Mouse (Mus musculus) embryonic fibroblast, embryonic 13.5 days (primary cell): ENCODE results near the gene Kcnk2.

ENCODE experiments used
- CTCF ChIP-seq: IDR thresholded peaks from 2 replicates; pipeline ENCODE4 v1.5.1; 2011; ENCODE audit warnings: mild to moderate bottlenecking, control low read depth, low read length, moderate library complexity, borderline replicate concordance; ENCODE audit not compliant: insufficient read depth
- POLR2A ChIP-seq: IDR thresholded peaks from 2 replicates; pipeline ENCODE4 v1.6.1; 2011; ENCODE audit warnings: low read depth, mild to moderate bottlenecking, control low read depth, low read length, moderate library complexity

GRCm38 (mm10) chr1:189314495-189314894, 87.6 kb downstream of the Kcnk2 start:
- TF ChIP-seq CTCF: no peak
- no peak for TF ChIP-seq POLR2A
